Mouse (Mus musculus): Measurements from ENCODE around the gene Ak2. TPM values are rescaled to one million over a fixed set of nuclear protein-coding genes. Genes with fewer than 3 reads are reported as not detected.

Gene Ak2
- total and polyA plus RNA-seq, 3 experiments: 330 to 366 TPM; not detected in 1

DNA sequence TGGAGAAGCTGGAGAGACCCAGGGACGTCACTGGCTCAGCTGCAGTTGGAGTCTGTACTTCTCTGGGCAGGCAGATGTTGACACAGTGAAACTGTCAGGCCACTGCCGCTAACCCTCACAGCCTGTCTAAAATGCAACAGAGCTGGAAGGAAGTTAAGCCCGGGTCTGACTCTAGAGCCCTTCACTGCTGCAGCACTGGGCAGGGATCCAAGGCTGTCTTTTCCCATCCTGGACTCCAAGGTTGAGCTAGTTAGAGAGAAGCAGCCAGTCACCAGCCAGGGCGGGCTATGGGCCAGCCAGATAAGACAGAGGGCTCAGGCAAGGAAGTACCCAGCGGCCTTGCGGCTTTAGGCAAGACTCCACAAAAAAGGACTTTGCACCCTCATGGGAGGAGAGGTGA lies 33.0 kb downstream of the Ak2 start (continued):
- no peak for TF ChIP-seq NRF1 (IDR thresholded peaks at IDR 0.05; ENCODE audit: insufficient read depth, low read depth, low read length, poor library complexity, severe bottlenecking)

DNA sequence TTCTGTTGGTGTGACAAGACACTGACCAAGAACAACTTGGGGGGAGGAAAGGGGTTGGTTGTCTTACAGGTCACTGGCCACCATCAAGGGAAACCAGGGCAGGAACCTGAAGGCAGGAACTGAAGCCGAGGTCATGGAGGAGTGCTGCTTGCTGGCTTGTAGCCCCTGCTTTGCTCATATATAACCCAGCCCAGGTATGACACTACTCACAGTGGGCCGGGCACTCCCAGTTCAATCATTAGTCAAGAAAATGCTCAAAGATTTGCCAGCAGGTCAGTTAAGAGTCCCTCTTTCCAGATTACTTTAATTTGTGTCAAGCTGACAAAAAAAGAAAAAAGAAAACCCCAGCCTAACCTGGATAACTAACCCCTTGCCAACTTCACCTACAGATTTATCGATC lies 33.9 kb downstream of the Ak2 start:
- DNase-seq (ENCODE audit: low read depth, low spot score): no peak
- TF ChIP-seq KAT2A (conservative IDR thresholded peaks at IDR 0.05; ENCODE audit: low read depth, low read length) (no peak), GATA1 (IDR thresholded peaks at IDR 0.05; ENCODE audit: low read depth, low read length) (no peak), MAFK (IDR thresholded peaks at IDR 0.05; ENCODE audit: borderline replicate concordance, low read depth, low read length) (no peak), CHD2 (IDR thresholded peaks at IDR 0.05; ENCODE audit: low read length) (no peak), RCOR1 (IDR thresholded peaks at IDR 0.05; ENCODE audit: low read depth, low read length) (no peak), POLR2AphosphoS5 (IDR thresholded peaks at IDR 0.05; ENCODE audit: borderline replicate concordance, low read depth, low read length) (no peak), USF2 (IDR thresholded peaks at IDR 0.05; ENCODE audit: borderline replicate concordance in 1 of 2, insufficient read depth in 1 of 2, low read depth in 1 of 2, low read length in 2 of 2) (no peak), RAD21 (IDR thresholded peaks at IDR 0.05; ENCODE audit: low read depth, low read length) (no peak), MYC (IDR thresholded peaks at IDR 0.05; ENCODE audit: low read depth, low read length) (no peak), NELFE (IDR thresholded peaks at IDR 0.05; ENCODE audit: low read depth, low read length) (no peak), HCFC1 (IDR thresholded peaks at IDR 0.05; ENCODE audit: low read depth, low read length) (no peak), JUND (IDR thresholded peaks at IDR 0.05; ENCODE audit: low read depth, low read length) (no peak)
- H3K4me1 ChIP-seq (ENCODE audit: control insufficient read depth in 1 of 2, insufficient read depth in 2 of 2, low read length in 2 of 2): peaks cover 4 to 13% of the 10 kb centered on the region in 2 experiments; a peak in 3 of 4 replicates

DNA sequence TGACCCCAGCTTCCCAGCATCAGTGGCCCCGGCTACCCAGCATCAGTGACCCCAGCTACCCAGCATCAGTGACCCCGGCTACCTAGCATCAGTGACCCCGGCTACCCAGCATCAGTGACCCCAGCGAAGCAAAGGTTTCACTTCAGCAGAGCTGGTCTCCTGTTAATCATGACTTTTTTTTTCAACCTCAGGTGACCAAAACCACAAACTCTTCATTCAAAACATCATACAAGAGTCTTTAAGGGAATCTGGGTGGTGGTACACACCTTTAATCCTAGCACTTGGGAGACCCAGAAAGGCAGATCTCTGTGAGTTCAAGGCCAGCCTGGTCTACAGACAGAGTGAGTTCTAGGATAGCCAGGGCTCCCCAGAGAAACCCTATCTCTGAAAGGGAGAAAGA lies 39.0 kb downstream of the Ak2 start:
- Histone ChIP-seq H3K9me3 (replicated peaks; ENCODE audit: insufficient read depth, low read length) (no peaks in the 10 kb centered on the region), H3K4me3 (ENCODE audit: control insufficient read depth in 1 of 2, insufficient read depth in 1 of 2, low read depth in 2 of 2, low read length in 2 of 2) (no peak overlapping the region), H3K4me1 (ENCODE audit: control insufficient read depth in 1 of 2, insufficient read depth in 2 of 2, low read length in 2 of 2) (peaks cover 3 to 25% of the 10 kb centered on the region in 2 experiments), H3K27me3 (ENCODE audit: control insufficient read depth in 1 of 2, insufficient read depth in 2 of 2, low read length in 2 of 2) (no peaks in the 10 kb centered on the region), H3K9ac (ENCODE audit: control insufficient read depth, low read depth, low read length, poor library complexity, severe bottlenecking) (no peak overlapping the region), H3K27ac (ENCODE audit: control insufficient read depth, low read depth, low read length) (no peak overlapping the region), H3K79me2 (ENCODE audit: control insufficient read depth, insufficient read depth, low read length, poor library complexity) (no peaks in the 10 kb centered on the region), H3K36me3 (ENCODE audit: control insufficient read depth in 1 of 2, insufficient read depth in 2 of 2, low read length in 2 of 2) (peaks cover 0 to 15% of the 10 kb centered on the region in 2 experiments; a peak in 2 of 4 replicates)
- no peak for DNase-seq (ENCODE audit: low read depth, low spot score)
- TF ChIP-seq CTCF (IDR thresholded peaks at IDR 0.05 in 2 of 3, conservative IDR thresholded peaks at IDR 0.05 in 1 of 3; ENCODE audit: control insufficient read depth in 1 of 3, insufficient read depth in 1 of 3, low read depth in 2 of 3, low read length in 3 of 3, poor library complexity in 1 of 3, severe bottlenecking in 1 of 3): no peak
- TF ChIP-seq ZNF384 (IDR thresholded peaks at IDR 0.05; ENCODE audit: low read depth, low read length): no peak
- TF ChIP-seq POLR2AphosphoS5 (IDR thresholded peaks at IDR 0.05; ENCODE audit: borderline replicate concordance, low read depth, low read length): no peak
- TF ChIP-seq CHD2 (IDR thresholded peaks at IDR 0.05; ENCODE audit: low read length): no peak
- TF ChIP-seq NELFE (IDR thresholded peaks at IDR 0.05; ENCODE audit: low read depth, low read length): no peak
- no peak for TF ChIP-seq BHLHE40 (IDR thresholded peaks at IDR 0.05; ENCODE audit: borderline replicate concordance, low read depth, low read length)
- TF ChIP-seq HCFC1 (IDR thresholded peaks at IDR 0.05; ENCODE audit: low read depth, low read length): no peak
- no peak for TF ChIP-seq KAT2A (conservative IDR thresholded peaks at IDR 0.05; ENCODE audit: low read depth, low read length)
- TF ChIP-seq ZC3H11A (IDR thresholded peaks at IDR 0.05; ENCODE audit: low read depth, low read length): no peak
- TF ChIP-seq POLR2A (IDR thresholded peaks at IDR 0.05; ENCODE audit: control insufficient read depth in 1 of 2, insufficient read depth in 1 of 2, low read depth in 1 of 2, low read length in 2 of 2, poor library complexity in 1 of 2): no peak
- no peak for TF ChIP-seq E2F4 (IDR thresholded peaks at IDR 0.05; ENCODE audit: borderline replicate concordance, low read depth, low read length)
- no peak for TF ChIP-seq RAD21 (IDR thresholded peaks at IDR 0.05; ENCODE audit: low read depth, low read length)
- no peak for TF ChIP-seq EP300 (IDR thresholded peaks at IDR 0.05; ENCODE audit: low read depth in 1 of 2, low read length in 2 of 2)

More for the DNA sequence above, 33.9 kb downstream of the Ak2 start:
- Histone ChIP-seq H3K9me3 (replicated peaks; ENCODE audit: insufficient read depth, low read length) (no peaks in the 10 kb centered on the region), H3K27me3 (ENCODE audit: control insufficient read depth in 1 of 2, insufficient read depth in 2 of 2, low read length in 2 of 2) (no peaks in the 10 kb centered on the region), H3K79me2 (ENCODE audit: control insufficient read depth, insufficient read depth, low read length, poor library complexity) (no peaks in the 10 kb centered on the region), H3K36me3 (ENCODE audit: control insufficient read depth in 1 of 2, insufficient read depth in 2 of 2, low read length in 2 of 2) (peaks cover 0 to 8% of the 10 kb centered on the region in 2 experiments; a peak in 2 of 4 replicates), H3K9ac (ENCODE audit: control insufficient read depth, low read depth, low read length, poor library complexity, severe bottlenecking) (no peak overlapping the region), H3K4me3 (ENCODE audit: control insufficient read depth in 1 of 2, insufficient read depth in 1 of 2, low read depth in 2 of 2, low read length in 2 of 2) (no peak overlapping the region), H3K27ac (ENCODE audit: control insufficient read depth, low read depth, low read length) (no peak overlapping the region)

Data from MEL (cell line).